Mouse (Mus musculus): ENCODE measurements at regions not wholly inside any gene's neighbourhood (a gene's known extent, or its start where the extent isn't known, plus 50 kb on each side); places are given as distances from the start of the nearest gene placed in this dataset.

DNA sequence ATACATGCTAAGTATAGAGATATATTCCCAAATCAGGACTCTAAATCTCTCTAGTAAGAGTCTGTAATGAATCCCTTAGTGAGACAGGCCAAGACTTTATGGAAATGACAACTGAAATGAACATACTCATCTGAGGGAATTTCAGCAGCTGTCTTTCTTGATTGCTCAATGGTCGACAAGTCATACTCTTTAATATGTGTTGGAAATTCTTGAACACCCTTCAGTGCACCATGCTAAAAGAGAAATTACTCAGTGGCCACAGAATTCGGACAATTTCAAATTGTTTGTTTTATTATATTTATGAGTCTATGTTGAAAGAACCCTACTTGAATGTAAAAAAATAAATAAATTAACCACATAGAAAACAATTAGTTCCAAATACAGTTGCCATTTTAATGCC lies 802.1 kb downstream of the Nr2f2 start:
- DNase-seq, result no peak

DNA sequence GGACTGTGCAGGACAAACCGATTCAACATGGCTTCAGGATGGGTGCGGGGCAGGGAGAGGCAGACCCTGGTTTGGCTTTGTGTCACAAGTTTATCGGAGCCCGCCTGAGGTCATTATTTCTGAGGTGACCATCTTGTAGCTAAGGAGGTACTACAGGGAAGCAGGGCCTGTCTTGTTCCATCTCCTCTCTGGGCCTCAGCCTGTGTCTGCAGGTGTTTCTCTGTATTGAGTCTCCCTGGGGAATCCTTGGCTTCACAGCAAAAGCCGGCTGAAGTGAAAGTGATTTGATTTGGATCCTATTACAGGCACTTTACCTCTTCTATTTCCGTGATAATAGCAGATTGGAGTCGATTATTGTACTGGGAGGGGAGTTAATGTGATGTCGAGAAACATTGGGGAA lies 805.7 kb upstream of the Arrdc4 start:
- no peak for DNase-seq

- DNase-seq, result no peak
These were observed 804.9 kb upstream of the Arrdc4 start for GRCm38 (mm10) chr7:69553981-69554380.

DNA sequence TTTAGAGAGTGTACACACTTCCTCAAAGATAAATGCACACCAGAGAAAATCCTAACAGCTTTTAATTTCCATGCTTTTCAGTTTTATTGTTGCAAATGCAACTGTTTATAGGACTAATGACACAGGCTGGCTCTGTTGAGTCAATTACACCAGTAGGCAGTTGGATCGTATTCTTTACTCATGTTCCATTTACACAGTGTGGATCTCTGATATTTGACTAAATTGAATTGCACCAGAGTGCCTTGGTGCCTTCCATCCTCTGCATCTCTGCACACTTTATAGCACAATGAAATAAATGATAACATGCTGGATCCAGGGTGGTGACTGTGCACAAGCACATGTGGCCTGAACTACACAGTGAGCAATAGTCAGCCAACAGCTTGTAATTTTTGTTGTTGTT lies 787.0 kb upstream of the Arrdc4 start:
- no peak for DNase-seq

GRCm38 (mm10) chr7:69513966-69514365 lies 764.9 kb upstream of the Arrdc4 start:
- no peak for DNase-seq

- DNase-seq, result no peak
These were observed 761.3 kb upstream of the Arrdc4 start for GRCm38 (mm10) chr7:69510389-69510788.

GRCm38 (mm10) chr7:69493062-69493930 lies 744.3 kb upstream of the Arrdc4 start:
- no peak for DNase-seq

DNA sequence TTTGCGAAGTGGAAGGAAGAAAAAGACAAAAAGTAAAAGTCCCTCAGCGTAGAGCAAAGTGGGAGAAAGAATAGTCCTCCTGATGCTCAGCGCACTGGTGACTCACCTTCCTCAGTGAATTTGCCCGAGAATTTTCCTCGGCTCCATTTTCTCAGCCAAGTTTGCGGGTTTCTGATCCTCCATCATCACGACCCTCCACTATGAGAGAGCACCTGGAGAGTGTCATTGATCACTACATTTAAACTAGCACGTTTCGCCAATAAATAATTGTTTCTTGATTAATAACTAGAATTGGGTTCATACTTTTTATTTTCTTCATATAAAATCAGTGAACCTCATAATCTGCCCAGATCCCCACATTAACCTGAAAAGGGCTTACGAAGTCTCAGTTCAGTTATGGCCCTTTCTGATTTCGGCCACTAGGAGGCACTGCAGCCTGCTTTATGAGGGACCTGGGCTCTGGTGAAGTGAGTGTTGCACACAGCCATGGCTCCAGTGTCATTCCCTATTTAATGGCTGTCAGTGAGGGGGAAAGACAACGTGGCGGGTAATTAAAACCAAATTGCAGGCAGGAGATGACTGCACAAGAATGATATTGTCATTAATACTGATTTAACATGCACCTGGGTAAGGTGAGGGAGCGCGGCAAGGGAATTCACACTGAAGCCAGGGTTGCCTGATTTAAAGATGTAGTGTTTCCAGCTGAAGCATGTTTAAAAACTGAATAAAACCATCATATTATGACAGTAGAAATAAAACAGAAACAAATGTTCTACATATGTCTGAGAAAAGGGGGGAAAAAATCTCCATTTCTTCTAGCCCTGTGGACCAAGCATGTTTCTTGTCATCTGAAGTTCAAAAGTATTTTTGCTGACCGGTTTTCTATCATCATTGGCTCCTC lies 741.8 kb upstream of the Arrdc4 start:
- DNase-seq, result peak; percentile 43

GRCm38 (mm10) chr7:69488630-69489029 lies 739.6 kb upstream of the Arrdc4 start:
- no peak for DNase-seq

DNA sequence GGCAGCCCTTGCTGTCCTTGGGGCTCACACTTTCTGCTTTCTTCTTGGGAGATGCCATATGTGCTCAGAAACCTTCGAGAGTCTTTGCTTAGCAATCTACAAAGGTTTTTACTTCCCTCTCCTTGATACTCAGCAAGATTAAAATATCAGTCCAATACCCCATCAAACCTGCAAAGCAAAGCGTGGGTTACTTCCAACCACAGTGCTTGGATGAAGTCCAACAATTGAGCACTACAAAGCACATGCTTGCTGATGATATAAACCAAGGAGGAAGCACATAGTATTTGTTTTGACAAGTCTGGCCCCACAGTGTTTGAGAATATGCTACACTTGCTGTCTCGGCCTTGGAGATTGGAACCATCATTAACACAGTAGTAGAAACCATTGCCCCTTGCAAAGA lies 738.1 kb upstream of the Arrdc4 start:
- DNase-seq, result no peak

DNA sequence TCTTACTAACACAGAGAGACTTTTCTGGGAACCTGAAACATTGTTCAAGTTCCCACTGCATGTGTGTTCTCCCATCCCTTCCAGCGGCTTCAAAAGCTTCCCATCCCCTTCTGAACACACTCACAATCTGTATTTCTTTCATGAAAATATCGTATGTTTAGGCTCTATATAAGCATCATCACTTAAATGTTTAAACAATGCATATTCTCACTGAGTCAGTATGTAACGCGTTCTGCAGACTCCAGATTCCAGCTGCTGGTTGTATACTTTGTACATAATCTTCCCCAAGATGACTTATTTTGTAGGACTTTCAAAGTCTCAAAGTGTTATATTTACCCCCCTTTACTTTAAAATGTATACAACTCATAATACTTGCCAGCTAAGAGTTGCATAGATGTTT lies 735.5 kb upstream of the Arrdc4 start:
- no peak for DNase-seq

Measured in thymus, postnatal 4 days (tissue).